Comparison of ENCODE assay signal across 16 mouse cellular contexts in the genomic region with DNA sequence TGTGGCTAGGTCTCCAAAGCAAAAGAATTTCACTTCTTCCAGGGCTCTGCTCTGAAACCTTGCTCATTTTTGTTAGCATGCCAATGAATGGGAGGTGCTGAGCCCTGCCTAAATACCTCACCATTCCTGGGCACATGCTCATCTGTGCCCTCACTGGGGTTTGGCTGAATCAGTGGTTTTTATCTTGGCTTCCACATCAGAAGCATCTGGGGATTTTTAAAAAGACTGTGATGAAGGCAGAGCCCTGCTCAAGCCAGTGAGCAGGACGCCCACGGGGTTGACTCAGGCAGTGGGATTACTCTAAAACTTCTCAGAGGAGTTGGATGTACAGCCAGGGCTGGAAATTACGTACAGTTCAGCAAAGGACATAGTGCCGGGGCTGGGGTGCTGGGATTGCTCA. TPM values are rescaled to one million over a fixed set of nuclear protein-coding genes. Genes with fewer than 3 reads are reported as not detected.
DNase-seq lines count a peak whose midpoint lies in the region; ATAC-seq and TF ChIP-seq lines count a peak whose summit lies in the region.
"Had no signal": no experiment of that assay in that cellular context is flagged by ENCODE, and none has a peak within 500 bp of the region (broad histone marks: within the 10 kb centered on the region; RNA-seq: fewer than 3 reads in every experiment).

No protein-coding gene starts in this region.

- WGBS in heart, postnatal 0 days: 74% methylated on average over 4 of the region's 4 CpGs
- WGBS in heart, embryonic 11.5 days (ENCODE audit: insufficient replicate concordance): 76% methylated on average over 4 of the region's 4 CpGs

- TF ChIP-seq EP300 in heart, postnatal 0 days (IDR thresholded peaks at IDR 0.05; ENCODE audit: low read depth): no peak

- H3K4me2 ChIP-seq in heart, postnatal 0 days (ENCODE audit: low read depth, low read length): no peak overlapping the region
- H3K4me2 ChIP-seq in heart, embryonic 11.5 days: no peak overlapping the region
- H3K4me2 ChIP-seq: limb, embryonic 13.5 days; neural tube, embryonic 13.5 days had no signal

- H3K9ac ChIP-seq in heart, postnatal 0 days (replicated peaks; ENCODE audit: low read depth, low read length): no peak overlapping the region
- H3K9ac ChIP-seq in heart, embryonic 11.5 days (ENCODE audit: low read depth, low read length): no peak overlapping the region
- H3K9ac ChIP-seq: limb, embryonic 13.5 days; neural tube, embryonic 13.5 days had no signal

- H3K4me3 ChIP-seq in heart, postnatal 0 days (ENCODE audit: low read depth, low read length): no peak overlapping the region
- H3K4me3 ChIP-seq in heart, embryonic 11.5 days (ENCODE audit: low read depth, low read length): no peak overlapping the region
- H3K4me3 ChIP-seq in layer of hippocampus, adult 2 months: no peak overlapping the region
- H3K4me3 ChIP-seq: limb, embryonic 13.5 days; neural tube, embryonic 13.5 days had no signal

- no peak for DNase-seq in heart, postnatal 0 days (ENCODE audit: low spot score)
- DNase-seq in urinary bladder, postnatal 14 days (ENCODE audit: low spot score): peak; percentile 41
- no peak for DNase-seq in urinary bladder, postnatal 25 days (ENCODE audit: low spot score)
- peak; percentile 28 for DNase-seq in fat pad, adult 2 months (ENCODE audit: extremely low read depth, low read depth, low spot score)
- DNase-seq in telencephalon, adult 2 months (ENCODE audit: low read depth, low spot score): peak; percentile 27
- DNase-seq in layer of hippocampus, adult 2 months (ENCODE audit: low spot score in 2 of 2): no peak
- DNase-seq in cerebellum, adult 18-20 months: no peak
- DNase-seq: adrenal gland, postnatal 10 days; cerebellum, adult 2 months; lung, postnatal 4 days; thymus, postnatal 14 days had no signal

- peaks cover 23% of the 10 kb centered on the region for H3K36me3 ChIP-seq in heart, postnatal 0 days (replicated peaks; ENCODE audit: control insufficient read depth, insufficient read depth, low read length)
- H3K36me3 ChIP-seq in heart, embryonic 11.5 days (ENCODE audit: control insufficient read depth, insufficient read depth, low read length): no peaks in the 10 kb centered on the region
- H3K36me3 ChIP-seq: neural tube, embryonic 13.5 days had no signal

- H3K9me3 ChIP-seq in heart, postnatal 0 days (replicated peaks; ENCODE audit: control insufficient read depth, low read length): no peaks in the 10 kb centered on the region
- H3K9me3 ChIP-seq in heart, embryonic 11.5 days (replicated peaks; ENCODE audit: control insufficient read depth, low read length): no peaks in the 10 kb centered on the region
- H3K9me3 ChIP-seq: neural tube, embryonic 13.5 days had no signal

- H3K27me3 ChIP-seq in heart, postnatal 0 days (ENCODE audit: control insufficient read depth, insufficient read depth, low read length): no peaks in the 10 kb centered on the region
- no peaks in the 10 kb centered on the region for H3K27me3 ChIP-seq in heart, embryonic 11.5 days (ENCODE audit: control insufficient read depth, insufficient read depth, low read length)
- H3K27me3 ChIP-seq: limb, embryonic 13.5 days; neural tube, embryonic 13.5 days had no signal

- TF ChIP-seq CTCF in heart, postnatal 0 days (IDR thresholded peaks at IDR 0.05; ENCODE audit: low read depth): no peak
- no peak for TF ChIP-seq CTCF in layer of hippocampus, adult 2 months (conservative IDR thresholded peaks at IDR 0.05)

- peak overlapping the region; percentile 1; the same call in 1 of the 2 replicates for H3K27ac ChIP-seq in heart, postnatal 0 days (ENCODE audit: low read depth)
- H3K27ac ChIP-seq in heart, embryonic 11.5 days (ENCODE audit: low read depth, low read length): no peak overlapping the region
- no peak overlapping the region for H3K27ac ChIP-seq in layer of hippocampus, adult 2 months
- H3K27ac ChIP-seq: neural tube, embryonic 13.5 days had no signal

- H3K4me1 ChIP-seq in heart, postnatal 0 days (ENCODE audit: control insufficient read depth, insufficient read depth): peaks cover 12% of the 10 kb centered on the region
- peaks cover 17% of the 10 kb centered on the region for H3K4me1 ChIP-seq in heart, embryonic 11.5 days (ENCODE audit: control insufficient read depth, insufficient read depth, low read length)

- no peak for ATAC-seq in heart, postnatal 0 days (ENCODE audit: insufficient read depth, low read depth)
- ATAC-seq in heart, embryonic 11.5 days (replicated peaks; ENCODE audit: insufficient number of reproducible peaks, low FRiP score, low TSS enrichment): no peak
- ATAC-seq: hindbrain, embryonic 16.5 days had no signal

RNA-seq across cellular contexts. Expression of a gene that starts 22.3 kb away (rescaled TPM):
- total RNA-seq in heart, postnatal 0 days (2014; rRNA removed; ENCODE audit: low replicate concordance): 70.8 and 81.4 TPM in 2 replicates
- polyA plus RNA-seq in heart, postnatal 0 days (2015; fragmentation: Nextera tagmentation; extraction: Ambion mirVana): 15.1 and 16.0 TPM in 2 replicates
- polyA plus RNA-seq in heart, embryonic 11.5 days (2014; fragmentation: Nextera tagmentation; extraction: Ambion mirVana): 12.4 and 13.8 TPM in 2 replicates
- total RNA-seq in layer of hippocampus, adult 2 months (2021): 10 to 100 TPM; 10.7 to 11.7 TPM
- total RNA-seq: MEL had no signal

Comparison
In these comparisons a context has a peak if more than half of its experiments do, and no peak if none do; other contexts are left out.
1. DNase-seq: peak in urinary bladder, postnatal 14 days (single experiment), fat pad, adult 2 months (single experiment) and telencephalon, adult 2 months (single experiment); none in heart, postnatal 0 days (single experiment), urinary bladder, postnatal 25 days (single experiment), layer of hippocampus, adult 2 months (0 of 2) and cerebellum, adult 18-20 months (0 of 2).